Mouse (Mus musculus) midbrain, postnatal 0 days (tissue): Measurements from ENCODE around the gene 1700001J03Rik. TPM values are rescaled to one million over a fixed set of nuclear protein-coding genes. Genes with fewer than 3 reads are reported as not detected.
"Not testable (repeated sequence)": the region's sequence is repeated elsewhere in the genome, so short reads cannot be mapped to it uniquely, and the experiment has no call there.

Source experiments
- ATAC-seq: fragments of 200-750 bp; cut with Nextera tagmentation; 2 replicates; pipeline ENCODE4 v1.8.0; 2017; ENCODE audit warnings: moderate number of reproducible peaks, mild to moderate bottlenecking, moderate TSS enrichment, moderate library complexity; ENCODE audit not compliant: low FRiP score
- DNase-seq: peaks from one replicate; pipeline ENCODE4 v3.0.0-alpha.2; 2015; ENCODE audit warnings: low spot score
- H3K27ac ChIP-seq: fragments of 300-500 bp; sonication (generic); 2 replicates; pipeline ENCODE4 v1.5.1; 2014; ENCODE audit warnings: low read depth, mild to moderate bottlenecking, low read length, mixed read lengths
- H3K27me3 ChIP-seq: fragments of 300-500 bp; sonication (generic); 2 replicates; pipeline ENCODE4 v1.6.1; 2014; ENCODE audit warnings: low read length, control low read depth, mixed read lengths; ENCODE audit not compliant: insufficient read depth
- H3K36me3 ChIP-seq: fragments of 300-500 bp; sonication (generic); 2 replicates; pipeline ENCODE4 v1.6.1; 2014; ENCODE audit warnings: low read length, control low read depth, mixed read lengths; ENCODE audit not compliant: insufficient read depth
- H3K4me1 ChIP-seq: fragments of 300-500 bp; sonication (generic); 2 replicates; pipeline ENCODE4 v1.6.1; 2014; ENCODE audit warnings: mild to moderate bottlenecking, control low read depth, antibody characterized with exemption, low read length, mixed read lengths; ENCODE audit not compliant: insufficient read depth
- H3K4me2 ChIP-seq: fragments of 300-500 bp; sonication (generic); 2 replicates; pipeline ENCODE4 v1.6.1; 2014; ENCODE audit warnings: low read depth, mild to moderate bottlenecking, low read length, mixed read lengths; ENCODE audit not compliant: poor library complexity, severe bottlenecking
- H3K4me3 ChIP-seq: fragments of 300-500 bp; sonication (generic); 2 replicates; pipeline ENCODE4 v1.5.1; 2014; ENCODE audit warnings: low read depth, mild to moderate bottlenecking, low read length, moderate library complexity
- H3K9ac ChIP-seq: fragments of 300-500 bp; sonication (generic); replicated peaks from 2 replicates; pipeline ENCODE4 v1.6.1; 2014; ENCODE audit warnings: mild to moderate bottlenecking, low read length, moderate library complexity, mixed read lengths; ENCODE audit not compliant: poor library complexity, severe bottlenecking
- H3K9me3 ChIP-seq: fragments of 300-500 bp; sonication (generic); 2 replicates; pipeline ENCODE4 v1.6.1; 2016; ENCODE audit warnings: low read length, control low read depth
- CTCF ChIP-seq: IDR thresholded peaks from 2 replicates; pipeline ENCODE4 v1.5.1; 2016; ENCODE audit warnings: antibody characterized with exemption, mild to moderate bottlenecking
- WGBS: fragments of 180-500 bp; shearing (Covaris S2); extraction: QIAGEN DNeasy Blood & Tissue Kit; methylation state at CpG from one replicate; pipeline ENCODE4 v1.1.7; 2014; 5-methylcytosine and 5-hydroxymethylcytosine counted together
- polyA plus RNA-seq: library from polyadenylated mRNA; unstranded; fragments of >200 nt; fragmentation: Nextera tagmentation; extraction: Ambion mirVana; gene quantifications from 2 replicates; pipeline ENCODE4 v1.2.1, GENCODE M21; 2015
- total RNA-seq: library from RNA; depleted of rRNA; stranded (reverse); fragments of >200 nt; gene quantifications from 2 replicates; pipeline ENCODE4 v1.2.3, GENCODE M21; 2014

1700001J03Rik gene
- total and polyA plus RNA-seq, 2 experiments from 2014 or later: 0.27 TPM; not detected in 1

GRCm38 (mm10) chr5:146193360-146193759, 8.3 kb upstream of the 1700001J03Rik start:
- no peak for TF ChIP-seq CTCF
- no peaks in the 10 kb centered on the region for H3K4me1 ChIP-seq
- no peaks in the 10 kb centered on the region for H3K27me3 ChIP-seq
- H3K4me2 ChIP-seq: no peak overlapping the region
- H3K27ac ChIP-seq: no peak overlapping the region
- no peak overlapping the region for H3K4me3 ChIP-seq
- DNase-seq: no peak
- WGBS: 83% methylated on average over 8 of the region's 8 CpGs
- H3K36me3 ChIP-seq: peaks cover 3% of the 10 kb centered on the region; the same call in 1 of the 2 replicates
- ATAC-seq: no peak
- no peak overlapping the region for H3K9ac ChIP-seq
- H3K9me3 ChIP-seq: no peaks in the 10 kb centered on the region

GRCm38 (mm10) chr5:146190501-146191269, 5.6 kb upstream of the 1700001J03Rik start:
- ATAC-seq (no peak), DNase-seq (no peak)
- Histone ChIP-seq H3K4me2 (no peak overlapping the region), H3K36me3 (no peaks in the 10 kb centered on the region; the same call in 1 of the 2 replicates), H3K4me1 (no peaks in the 10 kb centered on the region), H3K27ac (no peak overlapping the region), H3K9me3 (no peaks in the 10 kb centered on the region), H3K9ac (no peak overlapping the region), H3K27me3 (no peaks in the 10 kb centered on the region), H3K4me3 (no peak overlapping the region)
- WGBS: 55% methylated on average over 3 of the region's 3 CpGs
- TF ChIP-seq CTCF: no peak

GRCm38 (mm10) chr5:146190093-146190492, 5.0 kb upstream of the 1700001J03Rik start:
- Histone ChIP-seq H3K4me3 (no peak overlapping the region), H3K9ac (no peak overlapping the region), H3K27me3 (no peaks in the 10 kb centered on the region), H3K9me3 (no peaks in the 10 kb centered on the region), H3K4me2 (no peak overlapping the region), H3K4me1 (no peaks in the 10 kb centered on the region), H3K27ac (no peak overlapping the region), H3K36me3 (no peaks in the 10 kb centered on the region)
- DNase-seq (no peak), ATAC-seq (no peak)
- no peak for TF ChIP-seq CTCF
- 74% methylated on average over 4 of the region's 4 CpGs for WGBS

GRCm38 (mm10) chr5:146188712-146189111, 3.6 kb upstream of the 1700001J03Rik start:
- no peak for DNase-seq
- no peak for ATAC-seq
- Histone ChIP-seq H3K27me3 (no peaks in the 10 kb centered on the region), H3K9ac (no peak overlapping the region), H3K36me3 (no peaks in the 10 kb centered on the region), H3K4me1 (no peaks in the 10 kb centered on the region), H3K4me3 (no peak overlapping the region), H3K4me2 (no peak overlapping the region), H3K9me3 (no peaks in the 10 kb centered on the region), H3K27ac (no peak overlapping the region)
- TF ChIP-seq CTCF: no peak
- 85% methylated on average over 7 of the region's 7 CpGs for WGBS

GRCm38 (mm10) chr5:146188144-146188543, 3.0 kb upstream of the 1700001J03Rik start:
- WGBS: 81% methylated on average over 1 of the region's 1 CpGs
- no peaks in the 10 kb centered on the region for H3K27me3 ChIP-seq
- H3K4me2 ChIP-seq: no peak overlapping the region
- H3K9me3 ChIP-seq: no peaks in the 10 kb centered on the region
- H3K27ac ChIP-seq: no peak overlapping the region
- no peaks in the 10 kb centered on the region for H3K36me3 ChIP-seq
- DNase-seq (peak; percentile 2), ATAC-seq (no peak)
- H3K9ac ChIP-seq: no peak overlapping the region
- peak; percentile 25; the same call in 1 of the 2 replicates for TF ChIP-seq CTCF
- no peaks in the 10 kb centered on the region for H3K4me1 ChIP-seq
- no peak overlapping the region for H3K4me3 ChIP-seq

GRCm38 (mm10) chr5:146187441-146187840, 2.3 kb upstream of the 1700001J03Rik start:
- not testable (repeated sequence) for H3K27ac ChIP-seq, H3K9me3 ChIP-seq, H3K36me3 ChIP-seq, H3K4me1 ChIP-seq, H3K27me3 ChIP-seq, H3K4me2 ChIP-seq, H3K9ac ChIP-seq, H3K4me3 ChIP-seq, ATAC-seq
- DNase-seq: peak; percentile 42
- WGBS: 31% methylated on average over 5 of the region's 5 CpGs
- TF ChIP-seq CTCF: peak; percentile 76

GRCm38 (mm10) chr5:146172744-146173143, 12.4 kb downstream of the 1700001J03Rik start:
- not testable (repeated sequence) for H3K9me3 ChIP-seq, H3K4me2 ChIP-seq, H3K4me3 ChIP-seq, H3K27me3 ChIP-seq, H3K36me3 ChIP-seq, ATAC-seq, H3K27ac ChIP-seq, DNase-seq, H3K4me1 ChIP-seq, H3K9ac ChIP-seq
- 64% methylated on average over 4 of the region's 4 CpGs for WGBS

GRCm38 (mm10) chr5:146170621-146171020, 14.5 kb downstream of the 1700001J03Rik start, which contains the start of gene Gm6309:
Gene Gm6309 (minus strand): TSS chr5:146170721.
- WGBS: 82% methylated on average over 2 of the region's 2 CpGs
- not testable (repeated sequence) for H3K4me3 ChIP-seq, H3K9me3 ChIP-seq, H3K27ac ChIP-seq, H3K27me3 ChIP-seq, H3K9ac ChIP-seq, ATAC-seq, DNase-seq, H3K36me3 ChIP-seq, H3K4me1 ChIP-seq, H3K4me2 ChIP-seq
